36 mouse cellular contexts compared by ENCODE assay signal in genomic region chr6:97981668-97982067, GRCm38 (mm10).
A peak's percentile ranks its signal among the peaks of the same experiment; 100 is the strongest.
DNase-seq lines count a peak whose midpoint lies in the region; ATAC-seq lines count a peak whose summit lies in the region.
"Had no signal": no experiment of that assay in that cellular context is flagged by ENCODE, and none has a peak within 500 bp of the region (broad histone marks: within the 10 kb centered on the region; RNA-seq: fewer than 3 reads in every experiment).

No protein-coding gene starts in this region.

- no peak for DNase-seq in frontal cortex, adult 2 months (ENCODE audit: extremely low spot score in 1 of 2, low spot score in 1 of 2)
- DNase-seq in neural tube, embryonic 10.5 days (ENCODE audit: extremely low spot score, low spot score): peak; percentile 8
- no peak for DNase-seq in cerebellum, postnatal 36 days
- DNase-seq in left cerebral cortex, postnatal 25 days (ENCODE audit: low spot score in 2 of 2): no peak
- DNase-seq: adrenal gland, adult 8-10 months; cerebellum, adult 11 months; cerebellum, adult 9-10 months; embryo, embryonic 11 days; forebrain, postnatal 0 days; gastrocnemius, postnatal 25 days; heart, adult 18-20 months; heart, postnatal 36 days; kidney, adult 2 months; kidney, postnatal 36 days; layer of hippocampus, postnatal 36 days; liver, embryonic 13.5 days; lung, adult 2 months; lung, postnatal 36 days; right cerebral cortex, postnatal 25 days; thymus, adult 18-20 months; thymus, postnatal 25 days had no signal

- H3K9me3 ChIP-seq in neural tube, embryonic 15.5 days (replicated peaks): no peaks in the 10 kb centered on the region
- no peaks in the 10 kb centered on the region for H3K9me3 ChIP-seq in limb, embryonic 12.5 days
- H3K9me3 ChIP-seq: embryonic facial prominence, embryonic 15.5 days; hindbrain, embryonic 12.5 days; intestine, embryonic 15.5 days; limb, embryonic 15.5 days; liver, embryonic 13.5 days; midbrain, embryonic 12.5 days; neural tube, embryonic 13.5 days; stomach, embryonic 15.5 days had no signal

- no peaks in the 10 kb centered on the region for H3K27me3 ChIP-seq in neural tube, embryonic 15.5 days (replicated peaks)
- no peaks in the 10 kb centered on the region for H3K27me3 ChIP-seq in limb, embryonic 12.5 days
- H3K27me3 ChIP-seq: embryonic facial prominence, embryonic 15.5 days; hindbrain, embryonic 12.5 days; intestine, embryonic 15.5 days; limb, embryonic 15.5 days; liver, embryonic 13.5 days; midbrain, embryonic 12.5 days; neural tube, embryonic 13.5 days; stomach, embryonic 15.5 days had no signal

- intact Hi-C loops in left cerebral cortex, postnatal 25 days (cut with DNase I): no loop called here

- H3K4me3 ChIP-seq in neural tube, embryonic 15.5 days (replicated peaks): no peak overlapping the region
- no peak overlapping the region for H3K4me3 ChIP-seq in limb, embryonic 12.5 days (replicated peaks)
- H3K4me3 ChIP-seq: embryonic facial prominence, embryonic 15.5 days; hindbrain, embryonic 12.5 days; intestine, embryonic 15.5 days; layer of hippocampus, adult 2 months; limb, embryonic 15.5 days; liver, embryonic 13.5 days; midbrain, embryonic 12.5 days; myocyte; neural tube, embryonic 13.5 days; stomach, embryonic 15.5 days had no signal

- H3K27ac ChIP-seq in neural tube, embryonic 15.5 days (replicated peaks): no peak overlapping the region
- H3K27ac ChIP-seq in limb, embryonic 12.5 days: peak overlapping the region; percentile 41; the same call in 1 of the 2 replicates
- H3K27ac ChIP-seq: embryonic facial prominence, embryonic 15.5 days; hindbrain, embryonic 12.5 days; hindbrain, postnatal 0 days; intestine, embryonic 15.5 days; layer of hippocampus, adult 2 months; limb, embryonic 15.5 days; liver, embryonic 13.5 days; midbrain, embryonic 12.5 days; neural tube, embryonic 13.5 days; stomach, embryonic 15.5 days had no signal

- 42% methylated on average over 9 of the region's 9 CpGs for whole genome bisulfite sequencing in neural tube, embryonic 15.5 days
- 69% methylated on average over 9 of the region's 9 CpGs for WGBS in limb, embryonic 12.5 days

- H3K4me1 ChIP-seq in neural tube, embryonic 15.5 days: no peaks in the 10 kb centered on the region
- H3K4me1 ChIP-seq in limb, embryonic 12.5 days (replicated peaks): no peaks in the 10 kb centered on the region
- H3K4me1 ChIP-seq: embryonic facial prominence, embryonic 15.5 days; hindbrain, embryonic 12.5 days; intestine, embryonic 15.5 days; limb, embryonic 15.5 days; liver, embryonic 13.5 days; neural tube, embryonic 13.5 days; stomach, embryonic 15.5 days had no signal

- no peak overlapping the region for H3K4me2 ChIP-seq in neural tube, embryonic 15.5 days
- no peak overlapping the region for H3K4me2 ChIP-seq in limb, embryonic 12.5 days
- H3K4me2 ChIP-seq: embryonic facial prominence, embryonic 15.5 days; heart, embryonic 11.5 days; hindbrain, embryonic 12.5 days; intestine, embryonic 15.5 days; limb, embryonic 15.5 days; liver, embryonic 13.5 days; midbrain, embryonic 12.5 days; neural tube, embryonic 13.5 days; stomach, embryonic 15.5 days had no signal

- peak; percentile 67; the same call in 1 of the 2 replicates for ATAC-seq in frontal cortex, adult (ENCODE audit: low TSS enrichment)
- no peak for ATAC-seq in neural tube, embryonic 15.5 days (ENCODE audit: low FRiP score)
- no peak for ATAC-seq in limb, embryonic 12.5 days (ENCODE audit: insufficient number of reproducible peaks, insufficient read depth, low FRiP score, low TSS enrichment, low read depth)
- ATAC-seq: activated CD4-positive, CD25-positive, alpha-beta regulatory T cell, adult 4 months; forebrain, postnatal 0 days; hindbrain, postnatal 0 days; intestine, embryonic 15.5 days had no signal

- H3K9ac ChIP-seq in neural tube, embryonic 15.5 days (replicated peaks): no peak overlapping the region
- H3K9ac ChIP-seq in limb, embryonic 12.5 days (replicated peaks): no peak overlapping the region
- H3K9ac ChIP-seq: embryonic facial prominence, embryonic 15.5 days; forebrain, postnatal 0 days; hindbrain, embryonic 12.5 days; intestine, embryonic 15.5 days; limb, embryonic 15.5 days; liver, embryonic 13.5 days; midbrain, embryonic 12.5 days; neural tube, embryonic 13.5 days; stomach, embryonic 15.5 days had no signal

- no peaks in the 10 kb centered on the region for H3K36me3 ChIP-seq in neural tube, embryonic 15.5 days
- no peaks in the 10 kb centered on the region for H3K36me3 ChIP-seq in limb, embryonic 12.5 days
- H3K36me3 ChIP-seq: embryonic facial prominence, embryonic 15.5 days; hindbrain, embryonic 12.5 days; intestine, embryonic 15.5 days; limb, embryonic 15.5 days; liver, embryonic 13.5 days; midbrain, embryonic 12.5 days; neural tube, embryonic 13.5 days; stomach, embryonic 15.5 days had no signal
